Mouse (Mus musculus): ENCODE data around the gene Olfr860.
"Not testable (repeated sequence)": the region's sequence is repeated elsewhere in the genome, so short reads cannot be mapped to it uniquely, and the experiment has no call there.

The Olfr860 gene

DNA sequence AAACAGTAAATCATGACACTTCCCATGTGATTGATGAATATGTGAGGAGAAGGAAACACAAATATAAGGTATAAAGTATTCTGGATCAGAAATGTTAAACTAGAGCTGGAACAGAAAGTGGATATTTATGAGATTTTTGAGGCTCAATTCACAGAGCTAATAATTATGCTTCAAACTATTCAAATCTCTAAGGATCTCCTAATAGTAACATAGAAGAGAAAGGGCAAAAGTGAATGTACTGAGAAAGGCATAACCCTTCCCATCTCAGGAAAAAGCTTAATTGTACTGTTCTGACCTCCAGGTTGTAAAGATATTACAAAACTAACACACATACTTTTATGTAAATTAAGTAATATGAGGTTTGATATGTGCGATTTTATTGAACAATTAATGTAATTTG is at the start of gene Olfr860:
Olfr860 (minus strand) TSS at position 101 of the 400 bp plus-strand sequence.
- DNase-seq = no peak

DNA sequence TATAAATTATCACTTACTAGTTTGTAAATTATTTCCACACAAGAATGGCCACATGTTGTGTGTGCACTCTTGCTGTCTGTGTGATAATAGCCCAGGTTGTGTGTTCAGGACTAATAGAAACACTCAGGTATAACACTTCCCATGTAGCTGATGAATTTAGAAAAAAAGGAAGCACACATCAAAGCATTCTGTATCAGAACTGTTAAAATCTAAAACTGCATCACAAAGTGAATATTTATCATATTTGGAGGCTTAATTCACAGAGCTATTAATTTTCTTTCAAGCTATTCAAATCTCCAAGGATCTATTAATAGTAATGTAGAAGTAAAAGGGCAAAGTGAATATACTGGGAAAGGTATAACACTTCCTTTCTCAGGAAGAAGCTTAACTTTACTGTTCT is 38.4 kb upstream of the Olfr860 start, which contains the start of gene Olfr862:
Olfr862 (minus strand) TSS at position 101 of the 400 bp plus-strand sequence.
- no peak for DNase-seq

DNA sequence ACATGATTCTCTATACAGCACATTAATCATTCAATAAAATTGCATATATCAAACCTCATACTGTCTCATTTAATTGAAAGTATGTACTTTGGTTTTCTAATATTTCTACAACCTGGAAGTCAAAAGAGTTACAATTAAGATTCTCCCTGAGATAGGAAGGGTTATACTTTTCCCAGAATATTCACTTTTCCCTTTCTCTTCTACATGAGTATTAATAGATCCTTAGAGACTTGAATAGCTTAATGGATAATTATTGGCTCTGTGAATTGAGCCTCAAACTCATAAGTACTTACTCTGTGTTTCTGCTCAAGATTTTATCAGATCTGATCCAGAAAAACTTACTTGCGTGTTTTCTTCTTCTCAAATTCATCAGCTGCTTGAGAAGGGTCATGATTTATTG is 44.9 kb downstream of the Olfr860 start, which contains the start of gene Olfr859:
Olfr859 (plus strand) TSS at position 301 of the 400 bp plus-strand sequence.
- not testable (repeated sequence) for DNase-seq

DNA sequence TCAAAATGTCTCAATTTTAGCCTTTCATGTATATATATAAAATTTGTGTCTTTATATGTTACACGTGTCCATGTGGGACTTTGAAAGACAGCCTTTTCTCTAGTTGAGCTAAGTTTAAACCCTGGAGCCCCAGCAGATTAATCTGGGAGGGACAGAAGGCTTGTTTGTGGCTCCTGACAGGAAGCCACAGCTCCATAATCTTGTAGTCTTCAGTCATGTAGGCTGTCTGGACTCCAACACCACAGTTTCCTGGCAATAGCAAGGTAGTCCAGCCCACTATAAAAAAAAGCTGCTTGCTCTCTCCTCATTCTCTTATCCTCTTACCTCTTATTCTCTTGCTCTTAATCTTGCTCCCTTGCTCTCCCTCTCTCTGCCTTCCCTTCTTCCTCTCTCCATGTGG is 46.5 kb downstream of the Olfr860 start:
- no peak for DNase-seq

All from lung, adult 18-20 months (tissue).